Mouse (Mus musculus) mouse trophoblast stem cell (cell line): ENCODE results near the gene Gm28551.
"Not testable (repeated sequence)": the region's sequence is repeated elsewhere in the genome, so short reads cannot be mapped to it uniquely, and the experiment has no call there.

Source experiments
- in situ Hi-C, 2 experiments: fragments of 300-500 bp; cut with MseI, MboI; formaldehyde crosslinking; loops; 2 replicates in 1 of 2; 3 replicates in 1 of 2; pipeline ENCODE4 v1.15.1; 2025

The Gm28551 gene

GRCm38 (mm10) chr1:53352327-53353261, at the start of gene Gm28551, which contains the start of the genes Asdurf and Asnsd1:
Gm28551 (minus strand) TSS chr1:53352667.
Asdurf (minus strand) TSS chr1:53352619.
Asnsd1 (minus strand) TSS chr1:53352752.
- in situ Hi-C loops: no loop called here

DNA sequence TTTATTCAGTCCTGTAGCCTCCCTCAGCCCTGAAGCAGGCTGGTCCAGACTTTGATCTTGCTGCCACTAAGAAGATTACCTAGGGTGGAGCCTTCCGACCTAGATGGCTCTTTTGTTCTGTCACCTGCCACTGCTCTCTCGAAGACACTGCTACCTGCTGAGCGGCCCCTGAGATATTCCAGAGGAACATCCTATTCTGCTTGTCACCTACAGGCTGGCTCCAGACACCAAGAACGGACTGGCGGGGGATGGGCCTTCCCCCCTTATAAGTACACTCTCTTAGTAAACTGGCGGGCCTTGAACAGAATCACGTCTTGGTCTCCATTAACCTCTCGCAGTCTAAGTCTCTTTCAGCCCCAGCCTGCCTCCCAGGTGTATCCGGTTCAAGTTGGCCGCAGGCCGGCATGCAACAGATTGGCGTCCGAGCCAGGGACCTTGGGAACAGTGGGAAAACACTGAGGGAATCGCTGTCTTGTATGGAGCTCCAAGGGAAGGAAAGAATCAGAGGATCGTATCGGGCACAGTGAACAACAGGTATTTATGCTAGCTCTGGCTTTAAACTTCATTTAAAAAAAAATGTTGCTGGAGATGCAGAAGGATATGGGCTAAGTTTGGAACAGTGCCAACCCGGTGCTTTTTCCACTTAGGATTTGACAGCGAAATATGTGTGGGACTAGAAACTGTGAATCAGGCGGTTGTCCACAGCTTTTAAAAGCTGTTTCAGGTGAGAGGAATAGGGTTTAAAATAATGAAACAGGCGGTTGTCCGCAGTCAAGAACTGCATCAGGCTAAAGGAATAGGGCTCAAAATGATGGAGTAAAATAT, 41.7 kb upstream of the Gm28551 start:
- in situ Hi-C loops: not testable (repeated sequence)

DNA sequence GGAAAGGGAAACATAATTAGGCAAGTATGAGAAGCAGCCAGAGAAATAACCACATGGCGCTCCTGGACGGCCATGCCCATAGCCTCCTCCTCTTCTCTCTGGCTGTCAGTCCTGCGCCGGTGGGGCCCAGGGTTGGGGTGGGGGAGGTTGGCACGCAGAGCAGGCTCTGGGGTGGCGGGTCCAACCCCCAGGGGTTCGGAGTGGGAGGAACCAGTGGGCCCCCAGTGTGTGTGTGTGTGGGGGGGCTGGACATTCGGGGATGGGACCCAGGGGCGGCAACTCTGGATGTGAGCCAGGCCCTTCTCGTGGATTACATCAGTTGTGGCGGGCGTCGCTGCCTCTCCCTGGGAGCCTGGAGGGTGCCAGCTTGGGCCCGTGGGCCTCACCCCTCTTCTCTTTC, 36.3 kb upstream of the Gm28551 start:
- in situ Hi-C loops: no loop called here

GRCm38 (mm10) chr1:53384085-53384688, 31.7 kb upstream of the Gm28551 start:
- in situ Hi-C loops: no loop called here

DNA sequence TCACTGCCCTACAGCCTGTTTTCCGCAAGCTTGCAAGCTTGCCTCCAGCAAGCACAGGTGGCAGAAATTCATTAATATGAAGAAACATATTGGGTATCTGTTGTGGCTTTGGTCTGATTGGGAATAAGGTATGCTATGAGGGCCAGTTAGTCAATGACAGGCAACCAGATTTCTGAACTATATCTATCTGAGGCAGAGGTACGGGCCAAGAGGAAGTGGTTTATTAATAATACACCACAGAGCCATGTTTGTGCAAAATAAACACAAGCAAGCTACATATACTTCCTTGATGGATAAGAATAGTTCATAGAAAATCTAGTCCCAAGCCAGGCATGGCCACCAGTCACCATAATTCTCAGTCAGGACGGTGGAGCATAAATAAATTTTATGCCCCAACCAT, 25.3 kb upstream of the Gm28551 start:
- in situ Hi-C loops: no loop called here

DNA sequence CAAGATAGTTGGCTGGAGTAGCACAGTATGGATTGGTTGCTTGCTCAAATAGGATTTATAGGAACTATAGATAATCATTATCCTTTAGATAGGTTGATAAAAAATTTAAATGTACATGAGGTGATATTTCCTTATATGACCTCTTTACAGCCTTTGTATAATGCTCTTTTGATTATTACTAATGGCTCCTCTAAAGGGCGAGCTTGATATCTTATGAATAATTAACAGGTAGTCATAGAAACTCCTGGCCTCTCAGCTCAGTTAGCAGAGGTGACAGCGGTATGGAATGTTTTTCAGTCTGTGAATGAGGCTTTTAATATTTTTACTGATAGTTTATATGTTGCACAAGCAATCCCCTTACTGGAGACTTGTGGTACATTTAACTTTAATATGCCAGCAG, 23.5 kb upstream of the Gm28551 start:
- in situ Hi-C loops: not testable (repeated sequence)

GRCm38 (mm10) chr1:53358988-53359387, 6.5 kb upstream of the Gm28551 start:
- in situ Hi-C loops: no loop called here

DNA sequence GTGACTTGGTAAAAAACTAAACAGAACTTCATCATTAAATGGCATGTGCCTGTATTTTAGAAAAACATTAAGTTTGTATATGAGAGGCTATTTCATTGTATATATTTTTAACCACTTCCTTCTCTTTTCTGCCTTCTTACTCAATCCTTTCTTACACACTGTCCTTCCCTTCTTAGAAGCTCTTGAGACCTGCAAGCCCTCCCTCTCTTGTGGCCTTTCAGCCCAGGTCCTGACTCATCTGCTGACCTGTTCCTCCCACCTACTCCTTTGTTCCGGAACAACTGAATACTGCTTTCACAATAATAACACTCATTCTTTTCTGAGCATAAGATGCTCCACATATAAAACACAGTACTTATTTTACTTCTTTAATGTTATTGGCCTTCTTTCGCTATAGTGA, 11.4 kb downstream of the Gm28551 start:
- in situ Hi-C loops: loop anchor here in 1 of 2 experiments (25.0 kb wide), 1 partner anchor 279 kb away; the partner anchor contains the start of gene Mstn

DNA sequence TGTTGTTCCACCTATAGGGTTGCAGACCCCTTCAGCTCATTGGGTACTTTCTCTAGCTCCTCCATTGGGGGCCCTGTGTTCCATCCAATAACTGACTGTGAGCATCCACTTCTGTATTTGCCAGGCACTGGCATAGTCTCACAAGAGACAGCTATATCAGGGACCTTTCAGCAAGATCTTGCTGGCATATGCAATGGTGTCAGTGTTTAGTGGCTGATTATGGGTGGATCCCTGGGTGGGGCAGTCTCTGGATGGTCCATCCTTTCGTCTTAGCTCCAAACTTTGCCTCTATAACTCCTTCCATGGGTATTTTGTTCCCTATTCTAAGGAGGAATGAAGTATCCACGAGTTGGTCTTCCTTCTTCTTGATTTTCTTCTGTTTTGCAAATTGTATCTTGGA, 15.1 kb downstream of the Gm28551 start:
- in situ Hi-C loops: loop anchor here in 1 of 2 experiments (25.0 kb wide), 1 partner anchor 275 kb away; the partner anchor contains the start of gene Mstn

GRCm38 (mm10) chr1:53335465-53335864, 17.0 kb downstream of the Gm28551 start:
- in situ Hi-C loops: loop anchor here in 1 of 2 experiments (25.0 kb wide), 1 partner anchor 273 kb away; the partner anchor contains the start of gene Mstn

GRCm38 (mm10) chr1:53333527-53333926, 18.9 kb downstream of the Gm28551 start:
- in situ Hi-C loops: loop anchor here in 1 of 2 experiments (25.0 kb wide), 1 partner anchor 271 kb away; the partner anchor contains the start of gene Mstn

GRCm38 (mm10) chr1:53324827-53325494, 27.5 kb downstream of the Gm28551 start:
- in situ Hi-C loops: loop anchor here in 1 of 2 experiments (25.0 kb wide), 1 partner anchor 263 kb away; the partner anchor contains the start of gene Mstn

GRCm38 (mm10) chr1:53324277-53324676, 28.2 kb downstream of the Gm28551 start:
- in situ Hi-C loops: no loop called here

DNA sequence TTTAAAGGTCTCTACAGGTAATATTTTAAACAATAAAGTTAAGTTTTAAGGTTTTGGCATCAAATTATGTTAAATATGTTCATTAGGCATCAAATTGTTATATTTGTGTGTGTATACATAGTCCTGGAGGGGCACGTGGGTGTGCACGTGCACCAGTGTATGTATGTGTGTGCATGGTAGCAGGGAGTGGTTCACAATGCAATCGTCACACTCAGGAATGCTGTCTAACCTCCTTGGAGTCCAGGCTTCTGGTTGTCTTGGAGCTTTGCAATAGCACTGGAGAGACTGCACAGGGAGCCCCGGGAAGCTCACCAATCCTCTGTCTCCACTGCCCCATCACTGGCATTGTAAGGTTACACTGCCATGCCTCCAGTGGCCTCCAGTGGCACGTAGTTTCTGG, 29.2 kb downstream of the Gm28551 start:
- in situ Hi-C loops: no loop called here

- in situ Hi-C loops: no loop called here
Observed at GRCm38 (mm10) chr1:53321662-53322344, 30.7 kb downstream of the Gm28551 start.

DNA sequence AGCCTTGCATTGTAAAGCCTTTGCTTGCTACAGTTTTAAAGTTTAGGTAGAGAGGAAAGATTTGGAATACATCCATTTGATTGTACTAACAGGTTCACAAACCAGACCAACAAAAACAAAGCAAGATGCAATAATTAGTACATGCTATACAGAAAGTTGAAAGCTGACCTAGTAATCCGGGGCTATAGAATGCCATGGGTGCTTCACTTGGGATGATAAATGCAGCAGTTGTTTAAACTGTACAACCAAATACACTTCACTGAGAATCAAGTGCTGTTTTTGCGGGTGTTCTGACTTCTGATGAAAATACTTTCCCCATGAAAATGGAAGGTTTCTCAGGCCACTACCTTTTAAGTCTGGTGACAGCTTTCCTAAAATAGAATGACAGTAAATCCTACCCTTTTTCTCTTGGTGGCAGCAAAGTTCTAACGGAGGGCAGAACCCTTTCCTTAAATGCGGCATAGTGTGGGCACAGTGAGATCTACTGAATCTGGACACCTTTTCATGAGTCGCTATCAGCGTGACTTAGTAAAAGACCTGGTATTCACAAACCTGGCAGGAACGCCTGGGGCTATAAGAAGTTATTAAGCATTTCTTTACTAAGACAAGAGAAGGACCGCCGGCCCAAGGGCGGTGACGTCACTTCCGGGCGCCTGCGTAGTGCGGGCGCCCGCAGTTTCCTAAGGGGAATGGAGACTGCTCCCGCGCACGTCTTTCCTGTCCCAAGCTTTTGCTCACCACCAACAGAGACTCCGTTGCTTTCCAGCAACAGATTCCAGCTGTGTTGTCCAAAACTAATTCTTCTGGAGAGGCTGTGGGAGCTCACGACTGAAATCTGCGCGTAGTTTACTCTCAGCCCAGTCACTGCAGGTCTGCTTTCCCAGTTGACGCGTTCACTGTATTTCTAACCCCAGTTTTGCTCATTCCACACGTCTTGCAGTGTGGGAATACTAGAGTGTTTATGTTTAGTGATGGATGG, 39.2 kb downstream of the Gm28551 start, which contains the start of gene Osgepl1:
Osgepl1 (plus strand) TSS at position 636 of the 979 bp plus-strand sequence.
- in situ Hi-C loops: no loop called here

GRCm38 (mm10) chr1:53300506-53300905, 52.0 kb downstream of the Gm28551 start:
- in situ Hi-C loops: no loop called here

DNA sequence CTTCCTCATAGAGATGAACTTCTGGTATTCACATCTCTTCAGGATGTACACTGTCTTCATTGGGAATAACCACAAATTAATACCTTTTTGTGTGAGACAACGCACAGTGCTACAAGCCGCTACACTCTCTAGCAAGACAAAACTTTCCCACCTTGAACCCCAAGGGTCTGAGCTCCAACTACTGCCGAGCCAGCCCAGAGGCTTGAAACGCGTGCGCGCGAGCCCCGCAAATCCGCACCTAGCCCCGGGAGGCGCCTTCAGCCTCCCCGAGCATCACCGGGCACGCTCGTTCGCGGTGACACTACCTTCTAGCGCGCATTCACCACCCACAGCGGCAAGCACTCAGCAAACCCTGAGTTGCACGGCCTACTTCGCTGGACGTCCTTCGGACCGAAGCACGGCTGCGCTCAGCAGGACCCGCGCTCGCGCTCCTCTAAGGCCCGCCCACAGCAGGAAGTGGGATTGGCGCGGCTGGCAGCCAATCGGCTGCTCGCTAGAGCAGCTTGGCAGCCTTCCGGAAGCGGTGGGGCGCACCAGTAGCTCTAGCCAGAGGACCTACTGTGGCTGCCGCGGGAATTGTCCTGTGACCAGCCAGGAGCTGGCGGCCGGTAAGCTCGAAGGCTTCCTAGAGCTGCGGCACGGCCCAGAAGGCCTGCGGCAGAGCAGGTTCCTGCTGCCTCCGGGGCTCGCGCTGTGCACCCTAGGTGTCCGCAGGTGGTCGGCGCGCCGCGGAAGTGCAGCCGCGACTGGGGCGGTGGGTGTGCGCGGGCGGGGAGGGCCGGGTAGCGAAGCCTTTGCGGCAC, 55.7 kb downstream of the Gm28551 start, which contains the start of the genes Pms1, Ormdl1 and Gm28778:
Pms1 (minus strand) TSS at position 438 of the 803 bp plus-strand sequence.
Ormdl1 (plus strand) TSS at position 515 of the 803 bp plus-strand sequence.
Gm28778 (plus strand) TSS at position 531 of the 803 bp plus-strand sequence.
- in situ Hi-C loops: no loop called here
